In genomic region chr13:55848604-55849190, GRCm38 (mm10) we compare ENCODE assay signal across 16 mouse cellular contexts. TPM values are rescaled to one million over a fixed set of nuclear protein-coding genes. Genes with fewer than 3 reads are reported as not detected.
DNase-seq lines count a peak whose midpoint lies in the region; ATAC-seq lines count a peak whose summit lies in the region.
"Had no signal": no experiment of that assay in that cellular context is flagged by ENCODE, and none has a peak within 500 bp of the region (broad histone marks: within the 10 kb centered on the region; RNA-seq: fewer than 3 reads in every experiment).

No protein-coding gene starts in this region.

- peaks cover 90% of the 10 kb centered on the region for H3K27me3 ChIP-seq in midbrain, embryonic 10.5 days (ENCODE audit: low read depth, poor library complexity, severe bottlenecking)
- no peaks in the 10 kb centered on the region for H3K27me3 ChIP-seq in midbrain, embryonic 14.5 days (ENCODE audit: control insufficient read depth, insufficient read depth, low read length)
- peaks cover 5% of the 10 kb centered on the region; the same call in 1 of the 2 replicates for H3K27me3 ChIP-seq in limb, embryonic 11.5 days (ENCODE audit: control insufficient read depth, insufficient read depth, low read length)
- peaks cover 50% of the 10 kb centered on the region for H3K27me3 ChIP-seq in neural tube, embryonic 12.5 days (replicated peaks)

- no peak overlapping the region for H3K9ac ChIP-seq in midbrain, embryonic 14.5 days (replicated peaks; ENCODE audit: low read length)
- peak overlapping the region; percentile 13; the same call in 1 of the 2 replicates for H3K9ac ChIP-seq in limb, embryonic 11.5 days (ENCODE audit: low read length)
- H3K9ac ChIP-seq in neural tube, embryonic 12.5 days = no peak overlapping the region
- H3K9ac ChIP-seq: heart, embryonic 12.5 days; limb, embryonic 15.5 days had no signal

- no peak for ATAC-seq in midbrain, embryonic 14.5 days (ENCODE audit: low FRiP score, low TSS enrichment)
- no peak for ATAC-seq in limb, embryonic 11.5 days (ENCODE audit: insufficient number of reproducible peaks, low FRiP score, low TSS enrichment, low read depth)
- no peak for ATAC-seq in neural tube, embryonic 12.5 days (ENCODE audit: low FRiP score, low read depth)
- ATAC-seq: CD4-positive, CD25-positive, alpha-beta regulatory T cell, adult 4 months; inflammation-experienced regulatory T-cells, adult 6 months had no signal

- no peak for DNase-seq in midbrain, embryonic 10.5 days (ENCODE audit: low spot score)
- no peak for DNase-seq in midbrain, embryonic 14.5 days
- DNase-seq in limb, embryonic 11.5 days (ENCODE audit: low spot score) = no peak
- no peak for DNase-seq in spleen, postnatal 14 days (ENCODE audit: low spot score in 2 of 2)
- no peak for DNase-seq in right cerebral cortex, postnatal 4 days
- no peak for DNase-seq in urinary bladder, postnatal 25 days (ENCODE audit: low spot score)
- DNase-seq: adrenal gland, postnatal 10 days; cerebellum, adult 18-20 months; gastrocnemius, postnatal 36 days; thymus, adult 2 months had no signal

- no peak overlapping the region for H3K4me2 ChIP-seq in midbrain, embryonic 14.5 days (ENCODE audit: low read length)
- 0 out of 2 replicates have a peak overlapping the region, but pooled peaks have one; percentile 7 for H3K4me2 ChIP-seq in limb, embryonic 11.5 days (ENCODE audit: low read depth, severe bottlenecking)
- peak overlapping the region; percentile 17; the same call in 1 of the 2 replicates for H3K4me2 ChIP-seq in neural tube, embryonic 12.5 days (replicated peaks)
- H3K4me2 ChIP-seq: limb, embryonic 15.5 days had no signal

- H3K36me3 ChIP-seq in midbrain, embryonic 10.5 days = no peaks in the 10 kb centered on the region
- H3K36me3 ChIP-seq in midbrain, embryonic 14.5 days (ENCODE audit: control insufficient read depth, insufficient read depth, low read length) = no peaks in the 10 kb centered on the region
- H3K36me3 ChIP-seq in limb, embryonic 11.5 days (ENCODE audit: control insufficient read depth, insufficient read depth, low read length) = no peaks in the 10 kb centered on the region
- H3K36me3 ChIP-seq in neural tube, embryonic 12.5 days = no peaks in the 10 kb centered on the region
- H3K36me3 ChIP-seq: heart, embryonic 12.5 days; limb, embryonic 15.5 days had no signal

- 0 out of 2 replicates have a peak overlapping the region, but pooled peaks have one; percentile 49 for H3K27ac ChIP-seq in midbrain, embryonic 10.5 days (replicated peaks)
- H3K27ac ChIP-seq in midbrain, embryonic 14.5 days (replicated peaks; ENCODE audit: low read depth, low read length) = no peak overlapping the region
- H3K27ac ChIP-seq in limb, embryonic 11.5 days (replicated peaks; ENCODE audit: low read depth, low read length) = no peak overlapping the region
- H3K27ac ChIP-seq in neural tube, embryonic 12.5 days = no peak overlapping the region
- H3K27ac ChIP-seq: kidney, postnatal 0 days; limb, embryonic 15.5 days had no signal

- peaks cover 32% of the 10 kb centered on the region for H3K4me1 ChIP-seq in midbrain, embryonic 10.5 days
- no peaks in the 10 kb centered on the region for H3K4me1 ChIP-seq in midbrain, embryonic 14.5 days (ENCODE audit: control insufficient read depth, insufficient read depth, low read length)
- H3K4me1 ChIP-seq in limb, embryonic 11.5 days (ENCODE audit: control insufficient read depth, insufficient read depth, low read length) = peaks cover 15% of the 10 kb centered on the region
- H3K4me1 ChIP-seq in neural tube, embryonic 12.5 days = peaks cover 9% of the 10 kb centered on the region

- no peaks in the 10 kb centered on the region; the same call in 1 of the 2 replicates for H3K9me3 ChIP-seq in midbrain, embryonic 10.5 days (replicated peaks)
- H3K9me3 ChIP-seq in midbrain, embryonic 14.5 days (ENCODE audit: control insufficient read depth, low read length) = no peaks in the 10 kb centered on the region
- peaks cover 3% of the 10 kb centered on the region; the same call in 1 of the 2 replicates for H3K9me3 ChIP-seq in limb, embryonic 11.5 days (ENCODE audit: control insufficient read depth, low read length)
- peaks cover 1% of the 10 kb centered on the region; the same call in 1 of the 2 replicates for H3K9me3 ChIP-seq in neural tube, embryonic 12.5 days
- H3K9me3 ChIP-seq: limb, embryonic 15.5 days had no signal

- 65% methylated on average over 13 of the region's 13 CpGs for WGBS in midbrain, embryonic 10.5 days
- 64% methylated on average over 13 of the region's 13 CpGs for WGBS in midbrain, embryonic 14.5 days
- WGBS in limb, embryonic 11.5 days = 23% methylated on average over 13 of the region's 13 CpGs
- WGBS in neural tube, embryonic 12.5 days = 20% methylated on average over 13 of the region's 13 CpGs

- H3K4me3 ChIP-seq in midbrain, embryonic 10.5 days = no peak overlapping the region
- H3K4me3 ChIP-seq in midbrain, embryonic 14.5 days (replicated peaks; ENCODE audit: low read depth, low read length) = no peak overlapping the region
- H3K4me3 ChIP-seq in limb, embryonic 11.5 days (ENCODE audit: low read depth, low read length) = no peak overlapping the region
- no peak overlapping the region for H3K4me3 ChIP-seq in neural tube, embryonic 12.5 days
- H3K4me3 ChIP-seq: heart, embryonic 12.5 days; limb, embryonic 15.5 days had no signal

RNA-seq across cellular contexts. Expression of gene Pitx1, which starts 12.7 kb away (rescaled TPM):
- 0.42 TPM in 1 of 2 replicates, not detected in the other for polyA plus RNA-seq in midbrain, embryonic 10.5 days (2016; fragmentation: Nextera tagmentation; extraction: Ambion mirVana)
- polyA plus RNA-seq in midbrain, embryonic 14.5 days (2014; fragmentation: Nextera tagmentation; extraction: Ambion mirVana) = 3.2 and 3.3 TPM in 2 replicates
- 155 and 197 TPM in 2 replicates for polyA plus RNA-seq in limb, embryonic 11.5 days (2014; fragmentation: Nextera tagmentation; extraction: Ambion mirVana)
- polyA plus RNA-seq in neural tube, embryonic 12.5 days (2016; fragmentation: Nextera tagmentation; extraction: Ambion mirVana) = 0.49 and 2.0 TPM in 2 replicates
- polyA plus RNA-seq: CD4-positive, CD25-positive, alpha-beta regulatory T cell, adult 4 months; inflammation-experienced regulatory T-cells, adult 6 months had no signal

Comparison
In these comparisons a context has a peak if more than half of its experiments do, and no peak if none do; other contexts are left out.
1. RNA of gene Pitx1, which starts 12.7 kb away (polyA plus RNA-seq): 155 to 197 TPM in limb, embryonic 11.5 days; 3.2 to 3.3 TPM in midbrain, embryonic 14.5 days, 0.49 to 2.0 TPM in neural tube, embryonic 12.5 days and 0.42 TPM in midbrain, embryonic 10.5 days; every median in the first group is over 10 times any median in the second.